ENCODE assay signal across 15 mouse cellular contexts in the genomic region with DNA sequence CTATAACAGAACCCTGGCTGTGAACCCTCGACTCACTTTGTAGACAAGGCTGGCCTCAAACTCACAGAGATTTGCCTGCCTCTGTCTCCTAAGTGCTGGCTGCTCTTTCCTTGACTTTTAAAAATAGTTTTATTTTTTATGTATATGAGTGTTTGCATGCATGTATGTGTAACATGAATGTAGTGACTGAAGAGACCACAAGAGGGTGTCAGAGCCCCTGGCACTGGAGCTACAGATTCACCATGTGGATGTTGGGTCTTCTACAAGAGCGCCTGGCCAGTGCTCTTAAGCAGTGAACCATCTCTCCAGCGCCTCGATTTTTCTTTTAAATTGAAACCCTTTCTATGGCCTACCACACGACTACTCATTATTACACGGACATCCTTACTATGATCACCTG. TPM values are rescaled to one million over a fixed set of nuclear protein-coding genes. Genes with fewer than 3 reads are reported as not detected.
A peak's percentile ranks its signal among the peaks of the same experiment; 100 is the strongest.
DNase-seq lines count a peak whose midpoint lies in the region; ATAC-seq and TF ChIP-seq lines count a peak whose summit lies in the region.
"Had no signal": no experiment of that assay in that cellular context is flagged by ENCODE, and none has a peak within 500 bp of the region (broad histone marks: within the 10 kb centered on the region; RNA-seq: fewer than 3 reads in every experiment).

No protein-coding gene starts in this region.

- no peaks in the 10 kb centered on the region for H3K4me1 ChIP-seq in forebrain, postnatal 0 days (ENCODE audit: insufficient read depth)
- H3K4me1 ChIP-seq in forebrain, embryonic 15.5 days = no peaks in the 10 kb centered on the region
- no peaks in the 10 kb centered on the region for H3K4me1 ChIP-seq in lung, embryonic 14.5 days (ENCODE audit: insufficient read depth)
- H3K4me1 ChIP-seq in lung, adult 2 months (ENCODE audit: control insufficient read depth, insufficient read depth, low read length) = no peaks in the 10 kb centered on the region
- H3K4me1 ChIP-seq: embryonic facial prominence, embryonic 12.5 days; forebrain, embryonic 12.5 days; kidney, embryonic 15.5 days; liver, embryonic 15.5 days had no signal

- H3K27me3 ChIP-seq in forebrain, postnatal 0 days (ENCODE audit: insufficient read depth, low read length) = no peaks in the 10 kb centered on the region
- H3K27me3 ChIP-seq in forebrain, embryonic 15.5 days = no peaks in the 10 kb centered on the region
- no peaks in the 10 kb centered on the region for H3K27me3 ChIP-seq in lung, embryonic 14.5 days (ENCODE audit: insufficient read depth, low read length)
- H3K27me3 ChIP-seq: embryonic facial prominence, embryonic 12.5 days; forebrain, embryonic 12.5 days; kidney, embryonic 15.5 days; liver, embryonic 15.5 days had no signal

- no peak overlapping the region for H3K4me2 ChIP-seq in forebrain, postnatal 0 days (ENCODE audit: low read depth)
- H3K4me2 ChIP-seq in forebrain, embryonic 15.5 days (replicated peaks) = no peak overlapping the region
- no peak overlapping the region for H3K4me2 ChIP-seq in lung, embryonic 14.5 days
- H3K4me2 ChIP-seq: embryonic facial prominence, embryonic 12.5 days; forebrain, embryonic 12.5 days; kidney, embryonic 15.5 days; liver, embryonic 15.5 days had no signal

- H3K9ac ChIP-seq in forebrain, postnatal 0 days = no peak overlapping the region
- no peak overlapping the region for H3K9ac ChIP-seq in forebrain, embryonic 15.5 days (replicated peaks)
- no peak overlapping the region for H3K9ac ChIP-seq in lung, embryonic 14.5 days
- H3K9ac ChIP-seq: embryonic facial prominence, embryonic 12.5 days; forebrain, embryonic 12.5 days; kidney, embryonic 15.5 days; liver, embryonic 15.5 days had no signal

- peaks cover 64% of the 10 kb centered on the region for H3K36me3 ChIP-seq in forebrain, postnatal 0 days (ENCODE audit: insufficient read depth)
- peaks cover 63% of the 10 kb centered on the region for H3K36me3 ChIP-seq in forebrain, embryonic 15.5 days
- peaks cover 25% of the 10 kb centered on the region for H3K36me3 ChIP-seq in lung, embryonic 14.5 days (ENCODE audit: insufficient read depth)

- 95% methylated on average over 6 of the region's 6 CpGs for WGBS in forebrain, postnatal 0 days
- 92% methylated on average over 6 of the region's 6 CpGs for WGBS in forebrain, embryonic 15.5 days
- WGBS in lung, embryonic 14.5 days = 89% methylated on average over 6 of the region's 6 CpGs
- WGBS in lung, adult 2 months = 94% methylated on average over 6 of the region's 6 CpGs

- ATAC-seq in forebrain, postnatal 0 days = no peak
- ATAC-seq in forebrain, embryonic 15.5 days (replicated peaks) = no peak
- no peak for ATAC-seq in lung, embryonic 14.5 days (ENCODE audit: insufficient read depth)
- ATAC-seq: midbrain, embryonic 16.5 days had no signal

- H3K27ac ChIP-seq in forebrain, postnatal 0 days (ENCODE audit: low read depth, low read length) = no peak overlapping the region
- H3K27ac ChIP-seq in forebrain, embryonic 15.5 days (replicated peaks) = no peak overlapping the region
- no peak overlapping the region for H3K27ac ChIP-seq in lung, embryonic 14.5 days (ENCODE audit: low read depth)
- H3K27ac ChIP-seq: embryonic facial prominence, embryonic 12.5 days; forebrain, embryonic 12.5 days; kidney, embryonic 15.5 days; liver, embryonic 15.5 days had no signal

- no peak overlapping the region for H3K4me3 ChIP-seq in forebrain, postnatal 0 days (ENCODE audit: low read depth, low read length)
- no peak overlapping the region for H3K4me3 ChIP-seq in forebrain, embryonic 15.5 days
- no peak overlapping the region for H3K4me3 ChIP-seq in lung, embryonic 14.5 days (ENCODE audit: low read depth, low read length)
- no peak overlapping the region for H3K4me3 ChIP-seq in lung, adult 2 months (replicated peaks; ENCODE audit: extremely low read depth, low read depth, low read length)
- H3K4me3 ChIP-seq: embryonic facial prominence, embryonic 12.5 days; forebrain, embryonic 12.5 days; kidney, embryonic 15.5 days; liver, embryonic 15.5 days had no signal

- no peak for TF ChIP-seq POLR2A in lung, adult 2 months (IDR thresholded peaks at IDR 0.05; ENCODE audit: borderline replicate concordance, extremely low read depth, low read depth, low read length)

- DNase-seq in forebrain, postnatal 0 days = peak; percentile 10
- peak; percentile 42 for DNase-seq in lung, embryonic 14.5 days
- no peak for DNase-seq in lung, adult 2 months
- DNase-seq in ZHBTc4 (ENCODE audit: low read depth, low spot score) = peak; percentile 44
- peak; percentile 19 for DNase-seq in naive thymus-derived CD4-positive, alpha-beta T cell, adult 2 months (ENCODE audit: low read depth)
- no peak for DNase-seq in gastrocnemius, postnatal 10 days
- DNase-seq in lung, adult 18-20 months = no peak
- DNase-seq: layer of hippocampus, postnatal 36 days; thymus, postnatal 36 days had no signal

- no peaks in the 10 kb centered on the region for H3K9me3 ChIP-seq in forebrain, postnatal 0 days (ENCODE audit: low read length)
- H3K9me3 ChIP-seq in forebrain, embryonic 15.5 days = no peaks in the 10 kb centered on the region
- H3K9me3 ChIP-seq in lung, embryonic 14.5 days (ENCODE audit: low read depth, low read length) = no peaks in the 10 kb centered on the region
- H3K9me3 ChIP-seq: embryonic facial prominence, embryonic 12.5 days; forebrain, embryonic 12.5 days; kidney, embryonic 15.5 days; liver, embryonic 15.5 days had no signal

- TF ChIP-seq CTCF in forebrain, postnatal 0 days (IDR thresholded peaks at IDR 0.05; ENCODE audit: low read depth) = 0 out of 2 replicates have a peak, but pooled peaks have one; percentile 29
- peak; percentile 33; the same call in 1 of the 2 replicates for TF ChIP-seq CTCF in lung, embryonic 14.5 days (IDR thresholded peaks at IDR 0.05; ENCODE audit: low read depth)
- no peak for TF ChIP-seq CTCF in lung, adult 2 months (IDR thresholded peaks at IDR 0.05; ENCODE audit: insufficient read depth, low read length)

RNA-seq across cellular contexts. Expression of a gene that starts 18.9 kb away (rescaled TPM):
- total RNA-seq in forebrain, postnatal 0 days (2014; rRNA removed) = 28.0 and 28.6 TPM in 2 replicates
- polyA plus RNA-seq in forebrain, postnatal 0 days (2015; fragmentation: Nextera tagmentation; extraction: Ambion mirVana) = 73.4 and 79.6 TPM in 2 replicates
- 54.1 and 55.0 TPM in 2 replicates for polyA plus RNA-seq in forebrain, embryonic 15.5 days (2015; fragmentation: Nextera tagmentation; extraction: Ambion mirVana)
- polyA plus RNA-seq in lung, embryonic 14.5 days (2014; fragmentation: Nextera tagmentation; extraction: Ambion mirVana) = 42.8 and 45.2 TPM in 2 replicates
- polyA plus RNA-seq in lung, adult 2 months (2012; rRNA removed) = 17.2 and 29.9 TPM in 2 replicates
- 10 to 100 TPM; 23.8 to 27.0 TPM for total RNA-seq in gastrocnemius, postnatal 10 days (2021)

RNA-seq across cellular contexts. Expression of a gene that starts 57.3 kb away (rescaled TPM):
- total RNA-seq in forebrain, postnatal 0 days (2014; rRNA removed) = 48.2 and 62.5 TPM in 2 replicates
- polyA plus RNA-seq in forebrain, postnatal 0 days (2015; fragmentation: Nextera tagmentation; extraction: Ambion mirVana) = 24.8 and 38.0 TPM in 2 replicates
- 33.7 and 36.0 TPM in 2 replicates for polyA plus RNA-seq in forebrain, embryonic 15.5 days (2015; fragmentation: Nextera tagmentation; extraction: Ambion mirVana)
- polyA plus RNA-seq in lung, embryonic 14.5 days (2014; fragmentation: Nextera tagmentation; extraction: Ambion mirVana) = 15.2 and 17.6 TPM in 2 replicates
- polyA plus RNA-seq in lung, adult 2 months (2012; rRNA removed) = 35.8 and 42.2 TPM in 2 replicates
- total RNA-seq in gastrocnemius, postnatal 10 days (2021) = 10 to 100 TPM; 14.6 TPM

Comparison
In these comparisons a context has a peak if more than half of its experiments do, and no peak if none do; other contexts are left out.
1. DNase-seq: peak in forebrain, postnatal 0 days (single experiment), lung, embryonic 14.5 days (single experiment), ZHBTc4 (single experiment) and naive thymus-derived CD4-positive, alpha-beta T cell, adult 2 months (single experiment); none in lung, adult 2 months (single experiment), gastrocnemius, postnatal 10 days (single experiment) and lung, adult 18-20 months (0 of 2).